8 mouse cellular contexts compared by ENCODE assay signal in the genomic region with DNA sequence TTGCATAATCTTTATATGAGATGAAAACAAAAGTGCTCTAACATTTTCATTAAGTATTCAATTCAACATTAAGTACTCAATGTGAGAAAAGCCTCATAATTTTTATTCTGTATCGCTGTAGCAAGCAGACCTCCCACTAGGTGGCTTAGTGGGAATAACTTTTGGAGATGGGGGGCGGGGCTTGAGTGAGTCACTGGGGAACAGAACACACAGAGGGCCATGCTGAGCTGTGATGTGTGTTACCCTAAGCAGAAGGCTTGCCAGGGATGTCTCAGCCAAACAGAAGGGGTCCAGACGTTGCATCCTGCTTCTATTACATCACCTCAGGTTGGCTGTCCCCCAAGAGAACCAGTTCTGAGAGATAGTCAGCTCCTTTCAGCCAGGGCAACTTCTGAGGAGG. TPM values are rescaled to one million over a fixed set of nuclear protein-coding genes. Genes with fewer than 3 reads are reported as not detected.
A peak's percentile ranks its signal among the peaks of the same experiment; 100 is the strongest.
DNase-seq lines count a peak whose midpoint lies in the region; ATAC-seq lines count a peak whose summit lies in the region.

No protein-coding gene starts in this region.

- intact Hi-C loops in heart, postnatal 10 days (cut with DNase I) = loop anchor here (2.0 to 5.0 kb wide), 2 partner anchors 245 to 324 kb away; no protein-coding TSS in a partner anchor
- intact Hi-C loops in left cerebral cortex, postnatal 4 days (cut with DNase I) = loop anchor here (2.0 to 5.0 kb wide), 2 partner anchors 244 to 321 kb away; no protein-coding TSS in a partner anchor

- H3K4me3 ChIP-seq in midbrain, embryonic 10.5 days = no peak overlapping the region
- no peak overlapping the region for H3K4me3 ChIP-seq in midbrain, embryonic 15.5 days

- H3K27ac ChIP-seq in midbrain, embryonic 10.5 days (replicated peaks) = no peak overlapping the region
- no peak overlapping the region for H3K27ac ChIP-seq in midbrain, embryonic 15.5 days

- DNase-seq in adrenal gland, adult (ENCODE audit: inconsistent age in 2 of 2, low spot score in 1 of 2) = peak; percentile 61 to 84
- DNase-seq in adrenal gland, postnatal 4 days (ENCODE audit: low spot score in 2 of 2) = no peak
- DNase-seq in midbrain, embryonic 10.5 days (ENCODE audit: low spot score) = peak; percentile 41
- DNase-seq in embryo, embryonic 11 days = peak; percentile 82
- DNase-seq in heart, postnatal 10 days = peak; percentile 46 to 69
- peak; percentile 76 for DNase-seq in left cerebral cortex, postnatal 4 days
- peak; percentile 6 for DNase-seq in telencephalon, adult 2 months (ENCODE audit: low read depth, low spot score)

- H3K36me3 ChIP-seq in midbrain, embryonic 10.5 days = no peaks in the 10 kb centered on the region
- no peaks in the 10 kb centered on the region for H3K36me3 ChIP-seq in midbrain, embryonic 15.5 days (replicated peaks)

- H3K4me1 ChIP-seq in midbrain, embryonic 10.5 days = peaks cover 13% of the 10 kb centered on the region
- peaks cover 4% of the 10 kb centered on the region; the same call in 1 of the 2 replicates for H3K4me1 ChIP-seq in midbrain, embryonic 15.5 days

- ATAC-seq in midbrain, embryonic 15.5 days (replicated peaks) = no peak

- H3K9me3 ChIP-seq in midbrain, embryonic 10.5 days (replicated peaks) = no peaks in the 10 kb centered on the region
- H3K9me3 ChIP-seq in midbrain, embryonic 15.5 days = no peaks in the 10 kb centered on the region

- H3K9ac ChIP-seq in midbrain, embryonic 15.5 days = no peak overlapping the region

- WGBS in midbrain, embryonic 10.5 days = 43% methylated on average over 3 of the region's 3 CpGs
- 26% methylated on average over 3 of the region's 3 CpGs for WGBS in midbrain, embryonic 15.5 days

- H3K4me2 ChIP-seq in midbrain, embryonic 15.5 days = no peak overlapping the region

- H3K27me3 ChIP-seq in midbrain, embryonic 10.5 days (ENCODE audit: low read depth, poor library complexity, severe bottlenecking) = peaks cover 57% of the 10 kb centered on the region
- H3K27me3 ChIP-seq in midbrain, embryonic 15.5 days (replicated peaks) = peaks cover 25% of the 10 kb centered on the region; the same call in 1 of the 2 replicates

RNA-seq across cellular contexts. Expression of a gene that starts 29.3 kb away (rescaled TPM):
- total RNA-seq in adrenal gland, postnatal 4 days (2021) = under 1 TPM; 0.22 to 0.59 TPM
- polyA plus RNA-seq in midbrain, embryonic 10.5 days (2016; fragmentation: Nextera tagmentation; extraction: Ambion mirVana) = 18.3 and 23.2 TPM in 2 replicates
- polyA plus RNA-seq in midbrain, embryonic 15.5 days (2015; fragmentation: Nextera tagmentation; extraction: Ambion mirVana) = 0.60 and 0.83 TPM in 2 replicates
- 1 to 10 TPM in 1 of 2 experiments, under 1 TPM in 1; 0.79 to 1.1 TPM for total RNA-seq in heart, postnatal 10 days (2021)
- total RNA-seq in left cerebral cortex, postnatal 4 days (2021) = under 1 TPM; 0.60 to 0.74 TPM

Comparison
In these comparisons a context has a peak if more than half of its experiments do, and no peak if none do; other contexts are left out.
1. DNase-seq: peak in adrenal gland, adult (2 of 2), midbrain, embryonic 10.5 days (single experiment), embryo, embryonic 11 days (single experiment), heart, postnatal 10 days (2 of 2), left cerebral cortex, postnatal 4 days (single experiment) and telencephalon, adult 2 months (single experiment); none in adrenal gland, postnatal 4 days (0 of 2).